Mouse (Mus musculus): ENCODE measurements at regions not wholly inside any gene's neighbourhood (a gene's known extent, or its start where the extent isn't known, plus 50 kb on each side); places are given as distances from the start of the nearest gene placed in this dataset.

DNA sequence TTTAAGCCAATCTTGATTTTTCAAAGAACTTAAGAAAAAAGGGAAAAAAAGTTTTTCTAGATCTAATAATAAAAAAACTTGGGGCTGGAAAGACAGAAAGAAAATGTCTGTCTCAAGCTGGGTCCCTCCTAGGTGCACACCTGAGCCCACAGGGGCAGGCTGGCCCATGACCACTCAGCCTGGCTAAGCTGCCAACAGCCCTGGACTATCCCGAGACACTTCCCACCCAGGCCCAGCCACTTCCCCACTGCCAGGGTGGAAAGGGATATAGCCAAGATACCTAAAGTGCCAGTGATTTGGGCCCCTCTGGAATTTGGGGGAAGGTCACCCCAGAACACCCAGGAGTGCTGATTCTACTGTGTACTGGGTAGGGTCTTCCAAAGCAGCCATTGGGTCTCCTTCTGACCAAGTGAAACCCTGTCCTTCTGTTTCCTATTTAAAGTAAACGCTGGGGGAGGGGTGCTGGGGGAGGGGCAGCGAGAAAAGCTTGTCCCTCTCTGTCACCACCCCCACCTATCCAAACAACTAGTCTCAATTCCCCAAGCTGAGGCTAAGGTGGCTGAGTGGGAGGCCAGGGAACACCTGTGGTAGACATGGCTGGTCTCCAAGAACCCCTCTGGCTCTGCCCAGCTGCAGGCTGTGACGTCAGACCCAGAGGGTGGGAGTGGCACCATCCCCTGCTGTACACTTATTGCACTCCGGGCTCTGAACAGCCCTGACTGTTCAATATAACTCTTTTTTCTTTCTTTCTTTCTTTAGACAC lies 62.6 kb downstream of the Mcfd2 start:
- no peak for DNase-seq

DNA sequence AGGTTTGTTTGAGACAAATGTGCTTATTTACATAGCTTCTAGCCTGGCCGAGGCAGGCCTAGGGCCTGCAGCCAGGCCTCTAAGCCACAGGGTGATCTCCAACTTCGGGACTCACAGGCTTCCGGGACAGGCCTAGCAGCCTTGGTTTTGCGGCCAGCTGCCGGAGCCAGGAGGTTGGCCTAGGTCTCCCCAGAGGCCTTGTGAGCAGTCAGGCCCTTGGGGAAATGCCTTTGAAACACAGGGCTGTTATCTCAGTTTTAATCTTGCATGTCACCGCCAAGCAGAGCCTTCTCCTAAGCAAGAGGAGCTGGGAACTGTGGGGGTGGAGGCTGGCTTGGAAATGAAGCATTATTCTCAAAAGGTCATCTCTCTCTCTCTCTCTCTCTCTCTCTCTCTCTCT lies 63.2 kb downstream of the Mcfd2 start:
- DNase-seq, result peak; percentile 93

DNA sequence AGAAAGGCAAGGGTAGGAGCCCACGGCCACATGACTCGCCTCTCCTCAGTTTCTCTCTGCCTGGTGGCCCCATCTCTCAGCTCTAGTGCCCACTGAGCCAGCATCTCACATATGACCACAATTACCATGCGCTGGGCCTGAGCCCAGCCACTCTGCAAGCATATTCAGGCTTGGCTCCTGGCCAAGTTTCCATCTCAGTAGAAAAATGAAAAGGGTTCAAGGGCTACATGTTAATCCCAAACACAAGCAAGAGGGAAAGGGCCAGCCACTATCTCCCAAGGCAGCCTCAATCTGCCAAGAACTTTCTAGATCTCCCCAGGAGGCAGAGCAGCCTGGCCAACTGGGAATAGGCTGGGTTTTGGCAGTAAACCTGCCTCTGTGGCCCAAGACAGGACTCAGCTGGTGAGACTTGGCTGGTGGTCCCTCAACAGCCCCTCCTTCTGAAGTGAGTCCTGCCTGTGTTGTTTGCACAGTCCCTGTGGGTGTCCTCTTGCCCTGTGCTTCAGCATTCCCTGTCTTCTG lies 65.0 kb downstream of the Mcfd2 start:
- peak; percentile 68 for DNase-seq

DNA sequence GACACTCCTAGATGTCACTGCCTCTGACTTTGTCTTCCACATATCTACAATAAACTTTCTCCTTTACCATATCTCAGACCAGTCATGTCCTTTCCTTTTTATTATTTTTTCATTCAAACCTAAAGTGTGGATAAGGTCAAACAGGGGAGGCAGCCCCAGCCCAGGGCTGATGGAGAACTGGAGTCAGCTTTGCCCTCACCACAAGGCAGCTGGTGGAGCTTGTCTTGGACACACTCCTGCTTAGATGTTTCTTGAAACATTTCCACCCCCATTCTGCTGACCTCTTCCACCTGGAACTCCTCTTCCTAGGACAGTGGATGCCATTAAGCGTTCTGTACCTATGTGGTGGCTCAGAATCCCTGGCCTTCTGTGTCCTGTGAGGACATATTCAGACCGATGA lies 65.6 kb downstream of the Mcfd2 start:
- no peak for DNase-seq

DNA sequence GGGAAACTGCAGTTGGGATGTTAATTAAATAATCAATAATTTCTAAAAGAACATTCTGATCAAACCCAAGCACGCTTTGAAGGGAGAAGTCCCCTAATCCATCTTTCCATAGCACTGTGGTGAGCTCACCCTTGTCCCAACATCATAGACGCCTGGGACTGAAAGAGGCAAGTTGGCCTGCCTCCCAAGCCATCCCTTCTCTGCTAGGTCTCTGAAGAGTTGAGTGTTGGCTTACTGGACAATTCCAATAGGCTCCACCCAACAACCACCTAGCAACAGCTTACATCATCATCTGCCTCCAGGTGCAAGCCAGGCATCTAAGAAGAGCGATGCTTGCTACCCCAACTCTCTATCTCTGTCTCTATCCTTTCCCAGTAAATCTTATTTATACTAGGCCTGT lies 66.6 kb downstream of the Mcfd2 start:
- DNase-seq, result no peak

DNA sequence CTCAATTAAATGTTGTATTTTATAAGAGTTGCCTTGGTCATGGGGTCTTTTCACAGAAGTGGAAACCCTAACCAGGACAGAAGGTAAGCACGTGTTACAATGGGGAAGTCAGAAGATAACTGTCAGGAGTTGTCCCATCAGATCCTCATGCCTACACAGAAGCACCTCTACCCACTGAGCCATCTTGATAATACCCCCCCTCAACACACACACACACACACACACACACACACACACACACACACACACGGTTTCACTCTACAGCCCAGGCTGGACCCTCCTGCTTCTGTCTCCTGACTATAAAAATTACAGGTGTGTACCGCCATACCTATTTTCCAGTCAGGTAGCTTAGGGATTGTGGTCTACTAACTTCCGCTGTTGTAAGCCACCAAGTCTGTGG lies 68.3 kb downstream of the Mcfd2 start:
- DNase-seq, result no peak

DNA sequence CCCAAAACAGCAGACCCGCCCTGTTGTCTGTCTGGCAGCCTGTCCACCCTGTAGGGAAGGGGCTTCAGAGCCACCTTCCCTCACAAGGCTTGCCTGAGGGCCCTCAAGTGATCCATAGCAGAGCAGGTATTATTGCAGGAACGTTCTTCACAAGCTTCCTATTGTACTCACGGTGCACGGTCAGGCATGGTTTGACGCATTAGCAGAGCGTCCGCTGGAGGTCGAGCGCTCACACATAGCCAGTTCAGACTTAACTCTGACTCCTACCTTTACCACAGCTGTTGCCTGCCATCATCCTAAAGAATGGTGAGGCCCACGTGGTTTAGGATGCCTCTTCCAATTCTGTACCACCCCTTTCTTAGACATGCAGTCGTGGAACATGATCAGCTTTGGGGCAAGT lies 71.1 kb downstream of the Mcfd2 start:
- no peak for DNase-seq

DNA sequence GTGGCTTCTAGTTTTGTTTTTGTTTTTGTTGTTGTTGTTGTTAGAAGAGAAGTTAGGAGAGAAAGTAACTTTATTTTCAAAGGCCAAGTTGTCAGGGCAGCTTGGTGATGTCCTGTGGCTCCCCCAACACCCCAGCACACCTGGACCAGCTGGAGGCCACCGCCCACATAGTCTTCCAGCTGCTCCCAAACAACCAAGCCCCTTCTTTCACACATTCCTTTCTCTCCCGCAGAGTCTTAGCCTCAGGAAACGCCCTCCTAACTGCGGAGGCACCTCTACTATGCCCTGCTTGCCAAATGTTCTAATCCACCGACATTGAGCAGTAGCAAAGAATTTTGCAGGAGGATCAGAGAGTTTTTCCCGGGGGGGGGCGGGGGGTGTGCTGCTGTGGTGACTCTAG lies 72.3 kb downstream of the Mcfd2 start:
- no peak for DNase-seq

DNA sequence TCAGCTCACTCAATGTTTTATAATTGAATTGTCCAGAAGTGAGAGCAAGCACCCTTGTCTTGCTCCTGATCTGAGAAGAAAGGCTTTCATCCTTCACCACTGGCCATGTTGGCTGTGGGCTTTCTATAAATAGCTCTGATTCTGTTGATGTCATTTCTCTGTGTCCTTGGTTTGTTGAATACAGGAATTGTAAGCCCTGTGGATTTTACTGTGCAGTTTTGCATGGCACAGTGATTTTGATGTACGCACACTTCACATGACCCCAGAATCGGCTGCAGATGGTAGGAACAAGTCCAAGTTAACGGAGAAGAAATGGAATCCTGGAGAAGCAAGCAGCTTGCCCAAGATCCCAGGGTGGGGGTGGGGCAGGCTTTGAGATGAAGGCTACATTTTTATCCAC lies 76.1 kb downstream of the Mcfd2 start:
- no peak for DNase-seq

All from adrenal gland, adult 8-10 months (tissue).